Mouse (Mus musculus) liver, embryonic 14.5 days (tissue): Measurements from ENCODE around the gene Olfr315.

ENCODE experiments used
- CTCF ChIP-seq: IDR thresholded peaks from 2 replicates; pipeline ENCODE4 v1.5.1; 2016; ENCODE audit warnings: antibody characterized with exemption, low read depth, control low read depth
- EP300 ChIP-seq: IDR thresholded peaks from 2 replicates; pipeline ENCODE4 v1.6.1; 2016; ENCODE audit warnings: antibody characterized with exemption, low read depth

DNA sequence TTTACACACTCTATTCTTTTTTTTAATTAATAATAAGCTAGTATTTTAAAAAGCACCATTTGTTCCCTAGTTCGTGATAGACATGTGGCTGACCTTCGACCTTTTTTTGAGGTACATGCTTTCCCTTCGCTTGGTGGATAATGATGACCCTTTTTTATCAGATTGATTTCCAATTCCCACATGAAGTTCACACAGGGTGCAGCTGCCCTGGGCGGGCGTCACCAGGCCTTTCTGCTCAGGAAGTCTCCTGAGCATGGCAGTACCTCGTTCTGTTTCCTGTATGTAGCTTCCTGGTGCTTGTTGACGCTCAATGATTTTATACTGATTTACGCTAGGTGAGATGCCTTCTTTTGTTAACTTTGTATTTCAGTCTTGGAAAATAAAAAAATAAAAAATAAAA is 15.4 kb downstream of the Olfr315 start:
- TF ChIP-seq CTCF = no peak
- TF ChIP-seq EP300 = no peak
